Mouse (Mus musculus): Measurements from ENCODE around the gene Arhgap23. TPM values are rescaled to one million over a fixed set of nuclear protein-coding genes. Genes with fewer than 3 reads are reported as not detected.
A peak's percentile ranks its signal among the peaks of the same experiment; 100 is the strongest.

The Arhgap23 gene
- total RNA-seq, 2 experiments from 2014 or later: 16.0 to 18.0 TPM

DNA sequence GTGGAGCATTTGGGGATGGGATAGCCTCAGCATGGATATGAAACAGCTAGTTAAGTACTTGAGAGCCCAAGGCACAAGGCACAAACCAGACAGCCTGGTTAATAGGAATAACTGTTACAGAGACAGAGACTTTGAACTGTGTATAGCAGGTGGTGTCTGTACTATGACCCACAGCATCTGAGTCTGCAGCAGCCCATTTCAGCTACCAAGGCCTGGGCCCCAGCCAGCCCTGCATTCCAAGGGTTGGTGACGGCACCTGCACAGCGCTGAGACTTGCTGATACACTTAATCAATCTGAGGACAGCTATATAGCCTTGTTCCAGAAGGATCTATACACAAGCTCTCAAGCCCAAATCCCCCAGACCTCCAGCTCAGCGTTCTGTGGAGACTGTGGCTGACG lies 82.2 kb downstream of the Arhgap23 start:
- intact Hi-C loops (cut with DNase I): no loop called here
- DNase-seq: no peak

DNA sequence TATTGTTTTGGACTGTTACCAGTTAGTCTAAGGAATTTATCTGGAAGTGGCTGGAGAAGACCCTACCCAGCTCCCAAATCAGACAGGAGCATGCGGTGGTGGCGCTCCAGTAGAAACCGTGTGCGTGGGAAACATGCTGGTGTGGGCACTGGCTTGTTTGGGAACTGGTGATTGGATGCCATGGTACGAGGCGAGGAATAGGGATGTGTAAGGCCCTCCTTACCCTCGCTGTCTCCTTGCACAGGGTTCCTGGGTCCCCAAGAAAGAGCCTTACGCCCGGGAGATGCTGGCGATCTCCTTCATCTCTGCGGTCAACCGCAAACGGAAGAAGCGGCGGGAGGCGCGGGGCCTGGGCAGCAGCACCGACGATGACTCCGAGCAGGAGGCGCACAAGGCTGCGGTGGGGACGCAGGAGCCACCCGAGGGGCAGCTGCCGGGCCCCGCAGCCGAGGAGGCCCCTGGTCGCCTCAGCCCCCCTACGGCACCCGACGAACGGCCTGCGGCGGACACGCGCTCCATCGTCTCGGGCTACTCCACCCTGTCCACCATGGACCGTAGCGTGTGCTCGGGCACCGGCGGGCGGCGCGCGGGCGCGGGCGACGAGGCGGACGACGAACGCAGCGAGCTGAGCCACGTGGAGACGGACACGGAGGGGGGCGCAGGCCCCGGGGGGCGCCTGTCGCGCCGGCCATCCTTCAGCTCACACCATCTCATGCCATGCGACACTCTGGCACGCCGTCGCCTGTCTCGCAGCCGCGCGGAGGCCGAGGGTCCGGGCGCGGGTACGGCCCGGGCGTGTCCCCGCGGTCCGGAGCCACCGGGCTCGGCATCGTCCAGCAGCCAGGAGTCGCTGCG lies 84.8 kb downstream of the Arhgap23 start, which contains the start of gene 4933428G20Rik:
TSS of gene 4933428G20Rik (minus strand) at position 476 of the 855 bp plus-strand sequence.
- intact Hi-C loops (cut with DNase I): no loop called here
- no peak for DNase-seq

DNA sequence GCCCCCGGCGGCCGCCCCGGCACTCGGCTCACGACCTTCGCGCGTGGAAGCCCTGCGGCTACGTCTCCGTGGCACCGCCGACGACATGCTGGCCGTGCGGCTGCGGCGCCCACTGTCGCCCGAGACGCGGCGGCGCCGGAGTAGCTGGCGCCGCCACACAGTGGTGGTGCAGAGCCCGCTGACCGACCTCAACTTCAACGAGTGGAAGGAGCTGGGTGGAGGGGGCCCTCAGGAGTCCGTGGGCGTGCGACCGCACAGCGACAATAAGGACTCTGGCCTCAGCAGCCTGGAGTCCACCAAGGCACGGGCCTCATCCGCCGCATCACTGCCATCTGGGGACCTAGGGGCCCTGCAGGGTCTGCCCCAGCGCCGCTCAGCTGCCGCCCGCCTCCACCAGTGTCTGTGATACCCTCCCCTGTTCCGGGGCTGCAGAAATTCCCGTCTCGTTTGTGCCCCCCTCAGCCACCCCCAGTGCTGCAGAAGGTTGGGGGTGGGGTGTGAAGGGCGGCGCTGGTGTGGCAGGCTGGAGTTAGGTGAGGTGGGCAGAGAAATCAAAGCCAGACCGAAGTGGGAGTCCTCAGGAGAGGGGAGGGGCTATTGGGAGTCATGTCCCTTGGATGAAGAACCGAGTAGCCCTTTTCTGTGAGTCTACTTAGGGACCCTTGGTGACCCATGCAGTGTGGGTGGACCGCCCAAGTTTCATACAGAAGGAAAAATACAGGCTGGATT lies 85.6 kb downstream of the Arhgap23 start:
- intact Hi-C loops (cut with DNase I): no loop called here
- no peak for DNase-seq

DNA sequence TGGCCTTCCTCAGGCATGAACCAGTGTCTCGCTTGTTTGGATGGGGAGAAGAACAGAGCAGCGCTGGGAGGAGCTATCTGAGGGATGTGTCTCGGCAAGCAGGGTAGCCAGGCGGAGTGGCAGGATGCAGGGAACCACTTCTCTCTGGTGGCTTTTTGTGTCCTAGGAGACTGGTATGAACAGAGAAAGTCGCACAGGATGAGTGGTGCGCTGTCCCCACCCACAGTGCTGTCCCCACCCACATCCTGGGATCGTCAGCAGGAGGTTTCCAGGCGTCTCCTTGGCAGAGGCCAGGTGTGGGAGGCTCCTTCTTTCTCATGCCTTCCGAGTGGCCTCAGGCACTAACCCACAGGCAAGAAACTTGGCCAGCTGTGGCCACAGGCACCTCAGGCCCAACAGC lies 87.0 kb downstream of the Arhgap23 start:
- intact Hi-C loops (cut with DNase I): no loop called here
- no peak for DNase-seq

DNA sequence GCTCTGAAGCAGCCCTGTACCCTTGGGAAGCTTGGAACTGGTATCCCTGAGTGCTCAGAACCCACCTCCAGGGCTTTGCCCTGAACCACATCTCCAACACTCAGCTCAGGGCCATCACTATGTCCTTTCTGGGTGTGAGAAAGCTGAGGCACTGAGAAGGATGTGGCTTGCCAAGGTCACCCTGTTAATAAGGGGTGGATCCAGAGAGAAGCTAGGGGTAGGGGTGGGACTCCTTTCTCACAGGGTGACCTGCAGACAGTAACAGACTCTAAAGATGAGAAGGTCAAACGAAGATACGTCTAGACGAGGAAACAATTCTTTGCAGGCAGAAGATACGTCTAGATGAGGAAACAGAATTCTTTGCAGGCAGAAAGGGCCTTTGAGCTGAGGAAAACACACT lies 87.5 kb downstream of the Arhgap23 start:
- DNase-seq: no peak
- intact Hi-C loops (cut with DNase I): no loop called here

DNA sequence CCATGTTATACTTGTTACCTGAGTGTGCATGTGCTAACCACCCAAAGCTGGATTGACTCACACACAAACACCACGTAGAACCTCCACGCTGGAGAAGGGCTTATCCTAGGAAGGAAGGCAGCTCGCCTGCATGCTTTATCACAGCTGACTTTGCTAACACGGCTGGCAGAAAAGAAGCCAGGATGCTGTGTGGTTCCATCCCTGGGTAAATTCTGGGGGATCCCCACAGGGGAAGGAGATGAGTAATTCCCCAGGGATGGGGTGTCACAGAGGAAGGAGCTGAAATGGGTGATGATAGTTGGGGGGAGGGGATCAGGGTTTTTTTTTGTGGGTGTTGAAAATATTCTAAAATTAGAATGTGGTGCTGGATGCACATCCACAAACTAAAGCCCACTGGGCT lies 90.5 kb downstream of the Arhgap23 start:
- intact Hi-C loops (cut with DNase I): no loop called here
- no peak for DNase-seq

DNA sequence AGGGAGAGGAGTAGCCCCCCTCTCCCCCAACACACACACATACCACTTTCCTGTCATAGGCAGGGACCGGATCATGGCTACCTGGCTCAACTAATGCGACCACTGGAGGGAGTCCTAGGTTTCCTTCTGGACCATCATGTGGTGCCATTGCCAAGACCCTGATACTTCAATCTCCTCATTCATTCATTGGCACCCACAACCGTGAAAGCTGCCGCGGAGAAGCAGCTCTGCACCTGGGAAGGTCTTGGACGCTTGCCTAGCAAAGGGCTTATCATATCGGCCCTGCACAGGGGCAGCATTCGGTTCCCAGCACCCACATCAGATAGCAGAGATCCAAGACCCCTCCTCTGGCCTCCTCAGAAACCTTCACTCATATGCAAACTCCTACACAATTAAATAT lies 91.0 kb downstream of the Arhgap23 start:
- no peak for DNase-seq
- intact Hi-C loops (cut with DNase I): no loop called here

DNA sequence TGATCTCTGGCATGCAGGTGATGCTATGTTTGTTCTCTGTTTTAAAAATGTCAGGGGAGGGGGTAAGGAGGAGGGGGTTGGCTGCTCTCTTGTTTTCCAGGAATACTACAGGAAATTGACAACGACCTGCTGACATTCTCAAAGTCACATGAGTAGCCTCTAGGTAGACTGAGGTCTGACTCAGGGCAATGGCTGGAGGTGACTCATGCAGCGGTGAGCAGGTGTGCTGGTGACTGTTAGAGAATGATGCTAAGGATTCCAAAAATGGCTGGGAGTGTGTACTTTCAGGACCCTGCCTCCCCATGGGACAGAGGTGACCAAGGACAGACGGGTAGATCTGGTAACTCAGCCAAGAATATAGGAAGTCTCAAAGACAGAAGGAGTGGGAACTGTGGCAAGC lies 92.9 kb downstream of the Arhgap23 start:
- no peak for DNase-seq
- intact Hi-C loops (cut with DNase I): no loop called here

DNA sequence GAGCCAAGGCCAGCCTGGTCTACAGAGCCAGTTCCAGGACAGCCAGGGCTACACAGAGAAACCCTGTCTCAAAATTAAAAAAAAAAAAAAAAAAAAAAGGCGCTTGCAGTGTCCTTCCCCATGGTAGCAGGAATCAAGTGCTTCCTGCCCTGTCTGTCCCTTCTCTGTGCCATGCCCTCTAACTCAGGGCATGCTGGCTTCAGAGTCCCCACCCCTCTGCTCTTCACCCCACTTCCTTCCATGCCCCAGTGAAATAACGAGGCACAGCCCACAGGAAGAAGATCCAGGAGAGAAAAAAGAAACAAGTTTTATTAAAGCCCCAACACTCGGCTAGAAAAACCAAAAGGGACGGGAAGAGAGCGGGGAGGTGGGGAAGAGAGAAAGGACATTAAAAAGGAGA lies 93.7 kb downstream of the Arhgap23 start:
- no peak for DNase-seq
- intact Hi-C loops (cut with DNase I): no loop called here

DNA sequence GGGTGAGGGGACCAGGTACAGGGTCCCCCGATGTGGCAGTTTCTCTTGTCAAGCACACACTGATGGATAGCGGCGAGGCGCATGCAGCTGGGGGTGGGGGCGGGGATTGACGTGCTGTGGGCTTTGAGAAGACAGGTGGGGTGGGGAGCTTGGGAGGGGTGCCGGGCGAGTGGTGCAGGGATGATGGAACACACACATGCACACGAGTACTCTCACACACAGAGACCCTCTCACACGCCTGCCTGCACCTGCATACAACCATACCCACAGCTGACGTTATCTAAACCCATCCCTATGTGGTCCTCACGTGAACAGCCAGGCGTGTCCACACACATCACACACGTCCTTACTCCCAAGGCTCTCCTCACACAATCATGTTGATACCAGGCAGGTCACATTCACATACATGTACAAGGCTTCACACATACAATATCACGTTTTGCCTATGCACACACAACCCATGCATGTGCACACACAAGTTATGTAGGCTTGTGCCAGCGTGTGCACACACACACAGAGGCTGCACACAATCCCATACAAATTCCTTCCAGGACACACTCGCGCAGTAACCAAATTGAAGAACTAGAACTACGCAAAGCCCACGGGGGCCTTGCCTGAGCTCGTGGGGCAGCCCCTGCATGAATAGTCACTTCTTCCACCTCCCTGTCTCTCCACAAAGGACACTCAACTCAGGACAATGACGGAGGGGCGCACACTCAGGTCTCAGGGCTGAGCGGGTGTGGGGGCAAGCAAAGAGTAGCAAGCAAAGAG lies 94.6 kb downstream of the Arhgap23 start:
- no peak for DNase-seq
- intact Hi-C loops (cut with DNase I): no loop called here

DNA sequence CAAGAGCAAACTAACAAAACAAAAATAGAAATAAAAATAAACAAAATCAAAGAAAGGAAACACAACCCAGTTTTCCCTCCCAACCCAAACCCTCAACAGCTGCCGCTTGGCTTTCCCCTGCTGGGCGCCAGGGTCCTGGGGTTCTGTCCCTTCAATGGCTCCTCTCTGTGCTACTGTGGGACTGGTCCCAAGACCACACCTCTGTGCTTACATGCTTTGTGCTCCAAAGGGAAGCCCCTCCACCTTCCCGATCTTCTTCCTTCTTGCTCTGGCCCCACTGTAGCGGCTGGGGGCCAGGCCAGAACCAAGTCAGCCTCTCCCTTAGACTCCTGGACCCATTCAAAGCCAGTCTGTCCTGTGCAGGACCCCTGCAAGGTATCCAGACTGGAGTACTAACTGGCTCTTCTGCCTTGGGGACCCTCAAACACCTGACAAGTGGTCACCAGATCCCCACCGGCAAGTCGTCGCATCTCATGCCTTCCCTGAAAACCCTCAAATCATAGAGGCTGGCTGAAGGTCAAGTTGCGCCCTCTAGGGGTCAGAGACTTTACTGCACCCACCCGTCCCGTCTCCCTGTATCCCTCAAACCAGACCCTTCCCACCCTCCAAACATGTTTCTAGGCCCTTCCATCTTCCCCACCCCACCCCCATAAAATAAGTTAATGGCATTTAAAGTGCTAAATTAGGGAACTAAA lies 95.8 kb downstream of the Arhgap23 start:
- peak; percentile 80 to 85 for DNase-seq
- intact Hi-C loops (cut with DNase I): no loop called here

DNA sequence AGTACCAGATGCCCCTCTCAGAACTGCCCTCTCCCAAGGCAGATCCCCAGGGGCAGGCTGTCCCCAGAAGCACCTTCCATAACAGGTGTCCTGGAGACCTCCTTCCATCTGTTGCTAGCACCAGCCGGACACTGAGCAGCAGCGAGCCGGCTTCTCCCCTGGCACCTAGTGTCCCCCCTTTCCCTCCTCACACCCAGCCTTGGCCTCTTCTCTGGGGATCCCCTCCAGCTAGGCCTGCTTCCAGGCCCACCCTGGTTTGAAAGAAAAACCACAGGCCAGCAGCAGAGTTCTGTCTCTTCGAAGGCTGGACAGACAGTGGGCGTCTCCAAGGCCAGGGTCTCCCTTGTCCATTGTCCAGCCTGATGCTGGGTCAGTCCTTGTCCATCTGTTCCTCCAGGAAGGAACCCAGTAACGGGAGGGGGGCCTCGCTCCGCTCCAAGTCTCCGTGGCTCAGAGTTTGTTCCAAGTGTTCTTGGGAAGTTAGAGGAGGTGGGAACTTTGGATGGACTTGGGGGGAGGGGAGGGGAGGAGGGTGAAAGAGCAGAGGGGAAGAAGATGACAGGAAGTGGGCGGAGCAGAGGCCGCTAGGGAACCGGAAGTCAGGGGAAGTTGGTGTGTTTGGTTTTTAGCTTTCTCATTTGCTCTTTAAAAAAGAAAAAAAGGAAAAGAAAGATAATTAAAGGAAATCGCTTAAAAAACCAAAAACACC lies 96.5 kb downstream of the Arhgap23 start:
- DNase-seq: peak; percentile 47 to 55
- intact Hi-C loops (cut with DNase I): no loop called here

DNA sequence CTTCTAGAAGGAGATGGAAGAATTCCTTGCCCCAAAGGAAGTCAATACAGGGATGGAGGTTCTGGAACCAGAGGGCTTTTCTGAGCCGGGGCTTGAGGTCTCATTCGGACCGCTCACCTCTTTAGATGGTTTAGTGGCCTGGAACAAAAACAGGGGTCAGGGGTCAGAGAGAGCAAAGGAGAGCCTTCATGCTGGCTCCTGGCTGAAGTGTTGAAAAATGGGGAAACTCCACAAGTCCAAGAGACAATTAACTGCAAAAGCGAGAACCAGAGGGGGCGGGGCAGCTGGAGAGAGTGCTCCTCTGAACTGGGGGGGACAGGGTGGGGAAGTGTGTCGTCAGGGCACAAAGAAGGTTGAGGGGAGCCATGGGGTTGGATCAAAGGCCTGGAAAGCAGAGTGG lies 97.2 kb downstream of the Arhgap23 start:
- intact Hi-C loops (cut with DNase I): no loop called here

DNA sequence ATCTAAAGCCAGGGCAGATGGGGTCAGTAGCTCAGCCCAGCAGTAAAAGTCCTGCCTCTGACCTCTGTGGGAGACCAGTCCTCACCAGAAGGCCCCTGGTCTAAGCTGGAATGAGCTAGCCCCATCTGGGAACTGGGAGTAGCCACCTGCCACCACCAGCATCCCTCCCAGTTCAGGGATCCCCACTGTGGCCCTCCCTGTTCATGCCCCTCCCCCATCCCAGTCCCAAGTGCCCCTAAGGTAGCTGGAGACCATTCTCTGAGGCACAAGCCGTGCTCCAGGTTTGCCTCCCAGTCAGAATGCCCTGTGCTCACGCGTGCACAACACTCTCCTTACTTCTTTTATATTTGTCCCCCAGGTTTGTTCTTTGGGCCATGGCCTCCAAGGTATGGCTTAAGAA lies 97.7 kb downstream of the Arhgap23 start:
- intact Hi-C loops (cut with DNase I): no loop called here
- DNase-seq: no peak

More for the DNA sequence above, 97.2 kb downstream of the Arhgap23 start:
- no peak for DNase-seq

DNA sequence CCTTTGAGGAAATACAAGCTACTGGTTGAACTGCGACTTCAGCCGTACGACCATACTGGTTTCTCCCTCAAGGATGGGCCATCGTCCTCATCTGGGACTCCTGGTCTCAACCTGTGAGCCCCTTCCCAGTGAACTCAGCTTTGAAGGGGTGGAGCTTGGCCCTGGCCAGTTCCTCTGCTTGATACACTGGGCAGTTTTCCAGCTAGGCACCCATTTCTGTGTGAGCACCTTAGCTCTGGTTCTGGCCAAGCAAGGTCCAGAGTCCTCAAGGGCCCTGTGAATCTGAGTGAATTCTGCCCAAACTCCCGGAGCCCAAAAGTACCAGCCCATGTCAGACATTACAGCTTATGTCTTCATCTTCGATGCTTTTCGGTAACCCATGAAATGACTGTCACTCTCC lies 105.2 kb downstream of the Arhgap23 start:
- intact Hi-C loops (cut with DNase I): no loop called here
- DNase-seq: no peak

DNA sequence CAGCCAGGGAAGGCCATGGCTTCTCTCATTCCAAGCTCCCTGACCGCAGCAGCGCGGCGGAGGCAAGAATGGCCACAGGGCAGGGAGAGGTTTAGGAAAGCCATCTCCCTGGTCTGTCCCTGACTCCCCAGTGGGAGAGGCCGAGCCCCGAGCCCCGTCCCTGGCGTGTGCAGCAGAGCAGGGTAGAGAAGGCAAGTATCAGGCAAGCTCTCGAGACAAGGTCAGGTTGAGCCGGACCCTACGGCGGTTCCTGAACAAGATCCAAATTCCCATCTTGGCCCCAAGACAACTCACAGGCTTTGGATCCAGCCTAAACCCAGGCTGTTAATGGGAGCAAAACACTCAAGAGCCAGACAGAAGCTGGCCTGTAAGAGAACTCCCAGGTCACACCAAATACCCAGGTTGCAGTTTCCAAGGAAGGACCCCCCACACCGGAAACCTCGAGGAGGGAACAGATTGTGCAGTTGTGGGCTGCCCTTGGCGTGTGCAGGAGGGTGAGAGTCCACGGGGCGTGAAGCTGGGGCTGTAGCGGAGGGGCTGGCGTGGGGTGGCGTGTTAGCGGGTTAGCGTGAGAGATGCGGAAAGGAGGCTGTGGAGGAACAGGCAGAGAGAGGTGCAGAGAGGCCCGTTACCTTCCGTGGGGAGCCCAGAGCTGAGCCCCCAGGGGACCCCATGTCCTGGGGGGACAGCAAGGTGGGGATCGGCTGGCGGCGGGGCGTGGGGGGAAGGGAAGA lies 106.6 kb downstream of the Arhgap23 start:
- intact Hi-C loops (cut with DNase I): no loop called here
- DNase-seq: no peak

DNA sequence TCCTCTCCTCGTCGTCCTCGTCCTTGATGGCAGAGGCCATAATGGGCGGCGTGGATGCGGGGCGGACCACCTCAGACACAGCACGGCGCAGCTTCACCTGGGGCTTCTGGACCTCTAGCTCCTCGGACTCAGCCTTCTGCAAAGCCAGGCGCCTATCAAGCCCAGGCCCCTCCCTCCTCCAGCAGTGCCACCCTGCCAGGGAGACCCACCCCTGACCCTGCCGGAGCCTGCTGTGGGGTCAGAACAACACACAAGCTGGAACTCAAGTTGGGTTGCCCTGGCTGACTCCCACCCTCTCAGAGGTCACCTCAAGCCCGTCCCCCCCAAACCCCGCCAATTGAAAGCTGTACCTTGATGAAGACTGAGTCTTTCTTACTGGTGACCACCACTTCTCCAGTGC lies 107.8 kb downstream of the Arhgap23 start:
- intact Hi-C loops (cut with DNase I): no loop called here
- DNase-seq: no peak

DNA sequence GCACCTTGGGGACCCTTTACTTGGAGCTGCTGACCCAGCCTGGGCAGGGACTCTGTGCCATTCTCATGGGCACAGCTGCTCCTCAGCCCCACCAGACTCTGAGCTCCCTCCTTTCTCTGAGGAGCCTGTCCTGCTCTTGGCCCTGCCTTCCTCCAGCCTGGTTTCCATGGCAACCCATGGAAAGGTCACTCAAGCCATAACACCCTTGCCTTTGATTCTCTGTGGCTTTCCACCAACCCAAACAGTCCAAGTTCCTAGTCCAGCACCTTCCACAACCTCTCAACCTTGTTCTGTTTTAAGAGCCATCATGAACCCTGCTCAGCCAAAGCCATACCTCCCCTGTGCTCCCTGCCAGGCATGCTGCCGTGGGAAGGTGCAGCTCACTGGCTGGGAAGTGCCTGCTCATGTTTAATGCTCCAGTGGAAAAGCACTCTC lies 108.5 kb downstream of the Arhgap23 start:
- DNase-seq: no peak
- intact Hi-C loops (cut with DNase I): no loop called here

DNA sequence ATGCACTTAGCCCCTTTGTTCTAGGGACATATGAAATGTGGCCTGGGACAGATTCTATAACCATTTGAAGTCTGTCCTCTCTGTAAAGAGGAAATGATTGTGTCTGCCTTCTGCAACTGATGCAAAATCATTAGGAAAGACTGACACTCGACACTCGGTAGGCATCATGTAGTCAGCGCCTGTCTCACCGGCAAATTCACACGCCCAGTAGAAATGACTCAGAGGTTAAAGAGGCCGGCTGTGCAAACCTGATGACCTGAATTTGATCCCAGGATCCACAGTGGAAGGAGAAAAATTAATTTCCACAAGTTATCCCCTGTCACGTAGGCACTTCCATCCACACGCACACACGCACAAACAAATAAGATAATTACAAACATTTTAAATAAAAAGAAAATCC lies 109.0 kb downstream of the Arhgap23 start:
- intact Hi-C loops (cut with DNase I): no loop called here
- DNase-seq: no peak
